Mouse (Mus musculus): ENCODE measurements at regions not wholly inside any gene's neighbourhood (a gene's known extent, or its start where the extent isn't known, plus 50 kb on each side); places are given as distances from the start of the nearest gene placed in this dataset.

DNA sequence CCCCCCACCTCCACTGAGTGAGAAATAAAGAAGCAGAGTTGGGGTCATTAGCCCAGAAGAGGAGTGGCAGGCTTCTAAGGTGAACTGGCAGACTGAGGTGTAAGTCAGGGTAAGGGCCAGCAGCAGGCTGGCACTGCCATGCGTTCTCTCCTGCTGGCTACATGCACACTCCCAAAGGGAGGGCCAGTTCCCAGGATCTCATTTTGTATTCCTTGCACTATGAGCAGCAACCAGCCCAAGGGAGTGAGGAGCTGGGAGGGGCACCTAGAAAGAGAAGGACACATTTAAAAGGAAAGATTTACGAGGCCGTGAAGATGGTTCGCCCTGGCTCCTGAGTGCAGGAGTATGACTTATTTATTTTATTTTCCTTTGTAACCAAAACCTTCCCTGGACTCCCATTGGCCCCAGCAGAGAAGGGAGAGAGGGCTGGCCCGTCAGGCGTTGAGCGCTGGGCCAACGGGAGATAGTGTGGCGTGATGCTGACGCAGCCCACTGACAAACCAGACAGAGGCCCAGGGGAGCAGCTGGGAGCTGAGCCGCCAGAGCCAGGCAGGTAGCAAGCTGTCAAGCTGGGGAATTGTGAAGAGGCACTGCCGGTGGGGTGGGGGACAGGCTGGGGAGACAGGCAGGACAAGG lies 166.8 kb upstream of the Klf7 start:
- TF ChIP-seq TBP (conservative IDR thresholded peaks at IDR 0.05; ENCODE audit: low read depth, low read length) (no peak), CTCF (conservative IDR thresholded peaks at IDR 0.05 in 1 of 2, IDR thresholded peaks at IDR 0.05 in 1 of 2; ENCODE audit: low read depth in 2 of 2, low read length in 2 of 2) (no peak), RCOR1 (conservative IDR thresholded peaks at IDR 0.05; ENCODE audit: low read depth, low read length) (no peak)

Data from CH12.LX (cell line).